Mouse (Mus musculus) MEL (cell line): ENCODE data around the gene Rap1b. TPM values are rescaled to one million over a fixed set of nuclear protein-coding genes. Genes with fewer than 3 reads are reported as not detected.

Experiments
- DNase-seq: peaks from one replicate; pipeline ENCODE4 v3.0.0; 2011; ENCODE audit warnings: low read depth, low spot score
- H3K27ac ChIP-seq: 2 replicates; pipeline ENCODE4 v1.5.1; 2012; ENCODE audit warnings: low read depth, mild to moderate bottlenecking, control low read depth, low read length, moderate library complexity; ENCODE audit not compliant: control insufficient read depth
- H3K27me3 ChIP-seq, 2 experiments: fragments of 150-350 bp in 1 of 2; sonication (generic) in 1 of 2; 2 replicates each; pipeline ENCODE4 v1.6.1; 2012; ENCODE audit warnings: low read length in 2 of 2, mild to moderate bottlenecking in 2 of 2, improper control_type of control experiment in 1 of 2, moderate library complexity in 1 of 2; ENCODE audit not compliant: insufficient read depth in 2 of 2, control insufficient read depth in 1 of 2
- H3K36me3 ChIP-seq, 2 experiments: 2 replicates each; pipeline ENCODE4 v1.6.1; 2012 to 2014; ENCODE audit warnings: low read length in 2 of 2, improper control_type of control experiment in 1 of 2, inconsistent platforms in 1 of 2, mild to moderate bottlenecking in 1 of 2; ENCODE audit not compliant: insufficient read depth in 2 of 2, control insufficient read depth in 1 of 2
- H3K4me1 ChIP-seq, 2 experiments: fragments of 150-350 bp in 1 of 2; sonication (generic) in 1 of 2; 2 replicates each; pipeline ENCODE4 v1.6.1; 2012; ENCODE audit warnings: low read length in 2 of 2, improper control_type of control experiment in 1 of 2, mild to moderate bottlenecking in 1 of 2; ENCODE audit not compliant: insufficient read depth in 2 of 2, control insufficient read depth in 1 of 2
- H3K4me3 ChIP-seq, 2 experiments: fragments of 150-350 bp in 1 of 2; sonication (generic) in 1 of 2; 2 replicates each; pipeline ENCODE4 v1.5.1; 2012; ENCODE audit warnings: low read depth in 2 of 2, low read length in 2 of 2, mild to moderate bottlenecking in 2 of 2, moderate library complexity in 2 of 2, control low read depth in 1 of 2, improper control_type of control experiment in 1 of 2; ENCODE audit not compliant: control insufficient read depth in 1 of 2, insufficient read depth in 1 of 2
- H3K79me2 ChIP-seq: 2 replicates; pipeline ENCODE4 v1.6.1; 2012; ENCODE audit warnings: mild to moderate bottlenecking, low read length, moderate library complexity; ENCODE audit not compliant: control insufficient read depth, poor library complexity, insufficient read depth
- H3K9ac ChIP-seq: 2 replicates; pipeline ENCODE4 v1.6.1; 2012; ENCODE audit warnings: low read depth, mild to moderate bottlenecking, control low read depth, low read length, moderate library complexity; ENCODE audit not compliant: control insufficient read depth, poor library complexity, severe bottlenecking
- H3K9me3 ChIP-seq: fragments of 150-350 bp; sonication (generic); replicated peaks from 2 replicates; pipeline ENCODE4 v1.6.1; 2012; ENCODE audit warnings: mild to moderate bottlenecking, low read length, improper control_type of control experiment, moderate library complexity; ENCODE audit not compliant: insufficient read depth
- BHLHE40 ChIP-seq: IDR thresholded peaks from 2 replicates; pipeline ENCODE4 v1.6.1; 2012; ENCODE audit warnings: low read depth, mild to moderate bottlenecking, inconsistent platforms, low read length, improper control_type of control experiment, borderline replicate concordance
- CHD2 ChIP-seq: IDR thresholded peaks from 2 replicates; pipeline ENCODE4 v1.6.1; 2011; ENCODE audit warnings: low read length, improper control_type of control experiment
- E2F4 ChIP-seq: IDR thresholded peaks from 2 replicates; pipeline ENCODE4 v1.6.1; 2011; ENCODE audit warnings: low read depth, low read length, improper control_type of control experiment, borderline replicate concordance
- ELF1 ChIP-seq: IDR thresholded peaks from 2 replicates; pipeline ENCODE4 v1.6.1; 2014; ENCODE audit warnings: low read depth, mild to moderate bottlenecking, inconsistent platforms, low read length, improper control_type of control experiment, moderate library complexity
- EP300 ChIP-seq, 2 experiments: IDR thresholded peaks; 2 replicates each; pipeline ENCODE4 v1.6.1; 2011; ENCODE audit warnings: improper control_type of control experiment in 2 of 2, low read length in 2 of 2, low read depth in 1 of 2, mild to moderate bottlenecking in 1 of 2
- ETS1 ChIP-seq: IDR thresholded peaks from 2 replicates; pipeline ENCODE4 v1.6.1; 2012; ENCODE audit warnings: low read depth, mild to moderate bottlenecking, inconsistent platforms, low read length, improper control_type of control experiment, moderate library complexity
- GABPA ChIP-seq: IDR thresholded peaks from 2 replicates; pipeline ENCODE4 v1.6.1; 2012; ENCODE audit warnings: low read depth, mild to moderate bottlenecking, inconsistent platforms, low read length, improper control_type of control experiment, moderate library complexity
- HCFC1 ChIP-seq: IDR thresholded peaks from 2 replicates; pipeline ENCODE4 v1.6.1; 2012; ENCODE audit warnings: low read depth, mild to moderate bottlenecking, inconsistent platforms, low read length, improper control_type of control experiment, moderate library complexity
- JUND ChIP-seq: IDR thresholded peaks from 2 replicates; pipeline ENCODE4 v1.6.1; 2011; ENCODE audit warnings: low read depth, mild to moderate bottlenecking, improper control_type of control experiment, low read length
- MAZ ChIP-seq: IDR thresholded peaks from 2 replicates; pipeline ENCODE4 v1.6.1; 2012; ENCODE audit warnings: low read depth, mild to moderate bottlenecking, inconsistent platforms, low read length, improper control_type of control experiment
- MEF2A ChIP-seq: IDR thresholded peaks from 2 replicates; pipeline ENCODE4 v1.6.1; 2014; ENCODE audit warnings: low read depth, mild to moderate bottlenecking, inconsistent platforms, low read length, improper control_type of control experiment; ENCODE audit not compliant: poor library complexity, insufficient replicate concordance, severe bottlenecking; ENCODE audit errors: extremely low read depth
- MYB ChIP-seq: IDR thresholded peaks from 2 replicates; pipeline ENCODE4 v1.6.1; 2011; ENCODE audit warnings: mild to moderate bottlenecking, low read depth, low read length, improper control_type of control experiment
- POLR2AphosphoS5 ChIP-seq: IDR thresholded peaks from 2 replicates; pipeline ENCODE4 v1.6.1; 2012; ENCODE audit warnings: low read depth, borderline replicate concordance, mild to moderate bottlenecking, inconsistent platforms, low read length, moderate library complexity, mixed read lengths
- SIN3A ChIP-seq: IDR thresholded peaks from 2 replicates; pipeline ENCODE4 v1.6.1; 2012; ENCODE audit warnings: low read length, improper control_type of control experiment, inconsistent platforms
- SMC3 ChIP-seq: IDR thresholded peaks from 2 replicates; pipeline ENCODE4 v1.6.1; 2011; ENCODE audit warnings: low read depth, low read length, improper control_type of control experiment
- TBP ChIP-seq: IDR thresholded peaks from 2 replicates; pipeline ENCODE4 v1.8.0; 2011; ENCODE audit warnings: low read depth, low read length, improper control_type of control experiment
- TCF12 ChIP-seq: IDR thresholded peaks from 2 replicates; pipeline ENCODE4 v1.6.1; 2014; ENCODE audit warnings: low read depth, mild to moderate bottlenecking, inconsistent platforms, low read length, improper control_type of control experiment, moderate library complexity
- USF1 ChIP-seq: IDR thresholded peaks from 2 replicates; pipeline ENCODE4 v1.6.1; 2014; ENCODE audit warnings: low read depth, mild to moderate bottlenecking, inconsistent platforms, low read length, improper control_type of control experiment, moderate library complexity
- USF2 ChIP-seq, 2 experiments: IDR thresholded peaks; 2 replicates each; pipeline ENCODE4 v1.6.1; 2011 to 2012; ENCODE audit warnings: improper control_type of control experiment in 2 of 2, low read length in 2 of 2, borderline replicate concordance in 1 of 2, inconsistent platforms in 1 of 2, low read depth in 1 of 2, mild to moderate bottlenecking in 1 of 2; ENCODE audit not compliant: insufficient read depth in 1 of 2
- ZC3H11A ChIP-seq: IDR thresholded peaks from 2 replicates; pipeline ENCODE4 v1.6.1; 2012; ENCODE audit warnings: low read depth, mild to moderate bottlenecking, inconsistent platforms, low read length, improper control_type of control experiment
- ZKSCAN1 ChIP-seq: IDR thresholded peaks from 2 replicates; pipeline ENCODE4 v1.6.1; 2012; ENCODE audit warnings: low read depth, mild to moderate bottlenecking, inconsistent platforms, low read length, improper control_type of control experiment, moderate library complexity
- ZMIZ1 ChIP-seq: IDR thresholded peaks from 2 replicates; pipeline ENCODE4 v1.6.1; 2012; ENCODE audit warnings: low read depth, mild to moderate bottlenecking, inconsistent platforms, low read length, improper control_type of control experiment, moderate library complexity
- polyA plus RNA-seq, 2 experiments: library from polyadenylated mRNA; stranded (reverse) in 1 of 2; unstranded in 1 of 2; fragments of >175 nt in 1 of 2; fragments of >200 nt in 1 of 2; gene quantifications; 2 replicates each; pipeline versions ENCODE4 v1.2.1 to v1.2.4; 2012; ENCODE audit warnings: low replicate concordance in 2 of 2, low read depth in 1 of 2; ENCODE audit not compliant: insufficient read length in 2 of 2, insufficient read depth in 1 of 2, missing spikeins in 1 of 2
- total RNA-seq: library from RNA; depleted of rRNA; stranded (reverse); fragments of 300-350 nt; gene quantifications from 2 replicates; pipeline ENCODE4 v1.2.3, GENCODE M21; 2012

Gene Rap1b
- total and polyA plus RNA-seq, 3 experiments = 42.3 to 89.1 (median 83.3) TPM

DNA sequence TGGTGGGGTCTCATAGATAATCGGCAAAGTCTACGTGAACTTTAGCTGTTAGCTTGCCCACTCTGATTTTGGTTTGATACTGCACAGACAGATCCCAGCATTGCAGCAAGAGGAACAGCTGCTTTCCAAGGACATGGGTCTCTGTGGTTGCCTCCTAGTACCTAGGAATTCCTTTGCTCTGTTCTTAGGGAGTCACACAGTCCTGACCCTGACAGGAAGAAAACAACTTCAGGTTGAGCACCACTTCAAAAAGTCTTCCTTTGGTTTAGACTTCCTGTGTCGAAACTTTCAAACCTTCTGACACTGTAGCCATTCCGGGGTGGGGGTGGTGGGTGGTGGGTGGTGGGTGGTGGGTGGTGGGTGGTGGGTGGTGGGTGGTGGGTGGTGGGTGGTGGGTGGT is 18.4 kb upstream of the Rap1b start:
- Histone ChIP-seq H3K4me3 (no peak overlapping the region), H3K9me3 (no peaks in the 10 kb centered on the region), H3K4me1 (no peaks in the 10 kb centered on the region), H3K79me2 (no peaks in the 10 kb centered on the region), H3K27me3 (no peaks in the 10 kb centered on the region; a peak in 1 of 4 replicates), H3K36me3 (no peaks in the 10 kb centered on the region), H3K9ac (no peak overlapping the region), H3K27ac (no peak overlapping the region)
- TF ChIP-seq MYB = no peak
- TF ChIP-seq CHD2 = no peak
- TF ChIP-seq MAZ = no peak
- TF ChIP-seq EP300 (IDR thresholded peaks at IDR 0.05; ENCODE audit: low read depth in 1 of 2, low read length in 2 of 2) = no peak
- no peak for TF ChIP-seq ZMIZ1
- no peak for TF ChIP-seq USF1
- TF ChIP-seq SMC3 = no peak
- no peak for TF ChIP-seq USF2 (IDR thresholded peaks at IDR 0.05; ENCODE audit: borderline replicate concordance in 1 of 2, insufficient read depth in 1 of 2, low read depth in 1 of 2, low read length in 2 of 2)
- TF ChIP-seq E2F4 = no peak
- no peak for TF ChIP-seq HCFC1
- TF ChIP-seq ZC3H11A = no peak
- no peak for TF ChIP-seq TBP
- TF ChIP-seq POLR2AphosphoS5 = no peak
- no peak for TF ChIP-seq MEF2A
- no peak for TF ChIP-seq ZKSCAN1
- no peak for TF ChIP-seq ETS1
- no peak for TF ChIP-seq GABPA
- TF ChIP-seq ELF1 = no peak
- no peak for DNase-seq

DNA sequence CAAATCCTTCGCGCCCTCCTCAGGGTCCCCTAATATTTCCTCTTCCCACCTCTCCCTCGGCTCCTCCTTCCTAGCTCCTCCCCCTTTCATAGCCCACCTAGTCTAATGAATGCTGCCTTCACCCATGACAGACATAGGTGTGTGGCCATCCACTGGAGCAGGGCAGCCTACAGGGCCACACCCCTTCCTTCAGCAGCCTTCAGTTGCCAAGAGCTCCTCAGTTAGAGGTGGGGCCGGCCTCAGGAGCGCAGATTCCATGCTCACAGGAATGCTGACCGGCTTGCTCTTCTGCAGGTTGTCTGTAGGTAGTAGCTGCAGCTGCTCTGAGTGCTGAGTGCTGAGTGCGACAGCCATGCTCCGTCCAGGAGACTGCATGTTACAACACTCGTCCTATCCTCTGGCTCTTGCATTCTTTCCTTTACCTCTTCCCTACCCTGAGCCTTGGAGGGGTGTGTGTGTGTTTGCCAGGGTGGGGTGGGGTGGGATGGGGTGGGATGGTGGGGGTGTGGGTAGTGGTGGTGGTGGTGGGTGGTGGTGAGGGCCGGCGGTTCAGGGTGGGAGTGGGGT is 16.3 kb upstream of the Rap1b start:
- Histone ChIP-seq H3K27ac (no peak overlapping the region), H3K4me1 (no peaks in the 10 kb centered on the region)
- no peak for TF ChIP-seq USF2 (IDR thresholded peaks at IDR 0.05; ENCODE audit: borderline replicate concordance in 1 of 2, insufficient read depth in 1 of 2, low read depth in 1 of 2, low read length in 2 of 2)
- TF ChIP-seq ZMIZ1 = no peak
- no peak for TF ChIP-seq TCF12
- no peak for TF ChIP-seq HCFC1
- no peak for TF ChIP-seq JUND
- TF ChIP-seq EP300 (IDR thresholded peaks at IDR 0.05; ENCODE audit: low read depth in 1 of 2, low read length in 2 of 2) = no peak
- TF ChIP-seq ELF1 = no peak
- TF ChIP-seq BHLHE40 = no peak
- no peak for TF ChIP-seq SIN3A
- TF ChIP-seq, all 39 proteins: peak for 0
- no peak for DNase-seq
- Histone ChIP-seq H3K4me3 (no peak overlapping the region), H3K27me3 (no peaks in the 10 kb centered on the region; a peak in 1 of 4 replicates), H3K79me2 (no peaks in the 10 kb centered on the region), H3K9ac (no peak overlapping the region), H3K36me3 (no peaks in the 10 kb centered on the region), H3K9me3 (no peaks in the 10 kb centered on the region)
